Mouse (Mus musculus) erythroblast, adult 5-6 weeks (primary cell): ENCODE results near the gene Gm525. TPM values are rescaled to one million over a fixed set of nuclear protein-coding genes. Genes with fewer than 3 reads are reported as not detected.

ENCODE experiments used
- total RNA-seq, 2 experiments: library from RNA; stranded (forward) in 1 of 2; stranded (reverse) in 1 of 2; fragments of 150-400 nt in 1 of 2; fragments of 200-764, 138-1000 nt in 1 of 2; gene quantifications; 2 replicates each; pipeline versions ENCODE4 v1.2.3 to v1.2.4; 2015 to 2017; ENCODE audit warnings: low replicate concordance in 2 of 2

The Gm525 gene
- total RNA-seq, 2 experiments from 2014 or later = not detected

Other genes with a start within 250 kb of the Gm525 start
- gene Akap1, start 209.3 kb upstream of the Gm525 start, total RNA-seq (2015; ENCODE audit: low replicate concordance) = 1.0 and 3.7 TPM in 2 replicates
- 0.98 and 3.7 TPM in 2 replicates for gene Akap1, start 209.3 kb upstream of the Gm525 start, total RNA-seq (2017; ENCODE audit: low replicate concordance)
- 15.0 and 15.2 TPM in 2 replicates for gene Scpep1, start 118.4 kb upstream of the Gm525 start, total RNA-seq (2015; ENCODE audit: low replicate concordance)
- gene Scpep1, start 118.4 kb upstream of the Gm525 start, total RNA-seq (2017; ENCODE audit: low replicate concordance) = 4.6 and 8.6 TPM in 2 replicates
- gene Elobl, start 106.9 kb upstream of the Gm525 start, total RNA-seq (2015; ENCODE audit: low replicate concordance) = not detected in 2 replicates
- gene Elobl, start 106.9 kb upstream of the Gm525 start, total RNA-seq (2017; ENCODE audit: low replicate concordance) = not detected in 2 replicates
- gene Coil, start 103.6 kb upstream of the Gm525 start, total RNA-seq (2015; ENCODE audit: low replicate concordance) = 1.3 and 2.7 TPM in 2 replicates
- 1.3 and 6.3 TPM in 2 replicates for gene Coil, start 103.6 kb upstream of the Gm525 start, total RNA-seq (2017; ENCODE audit: low replicate concordance)
- 19.8 and 24.2 TPM in 2 replicates for gene Trim25, start 74.5 kb upstream of the Gm525 start, total RNA-seq (2015; ENCODE audit: low replicate concordance)
- gene Trim25, start 74.5 kb upstream of the Gm525 start, total RNA-seq (2017; ENCODE audit: low replicate concordance) = 16.4 and 20.5 TPM in 2 replicates
- gene Dgke, start 7.0 kb upstream of the Gm525 start, total RNA-seq (2015; ENCODE audit: low replicate concordance) = not detected in 2 replicates
- gene Dgke, start 7.0 kb upstream of the Gm525 start, total RNA-seq (2017; ENCODE audit: low replicate concordance) = 0.70 and 1.8 TPM in 2 replicates
- gene Nog, start 228.5 kb downstream of the Gm525 start, total RNA-seq (2015; ENCODE audit: low replicate concordance) = not detected in 2 replicates
- gene Nog, start 228.5 kb downstream of the Gm525 start, total RNA-seq (2017; ENCODE audit: low replicate concordance) = not detected in 2 replicates